Mouse (Mus musculus): ENCODE results near the gene Slc30a5.

DNA sequence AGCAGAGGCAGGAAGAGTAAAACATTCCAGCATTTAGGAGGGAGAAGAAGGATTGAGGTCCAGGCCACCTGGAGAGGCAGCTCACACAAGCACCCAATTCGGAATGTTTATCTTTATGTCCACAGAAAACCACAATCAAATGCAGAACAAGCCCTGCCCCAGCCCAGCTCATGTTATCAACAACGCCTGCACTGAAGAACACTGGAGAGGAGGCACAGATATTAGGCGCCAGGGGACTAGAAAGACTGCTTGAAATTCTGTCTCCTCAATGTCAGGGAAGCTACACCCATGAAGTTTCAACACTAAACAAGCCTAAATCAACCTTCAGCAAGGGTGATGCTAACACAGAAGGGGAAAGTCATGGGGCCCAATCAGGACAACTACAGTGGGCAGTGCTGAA lies 55.7 kb downstream of the Slc30a5 start:
- TF ChIP-seq ZC3H11A (IDR thresholded peaks at IDR 0.05; ENCODE audit: borderline replicate concordance, low read depth, low read length): no peak
- TF ChIP-seq MAFK (IDR thresholded peaks at IDR 0.05; ENCODE audit: insufficient read depth, low read depth, low read length): no peak
